Mouse (Mus musculus) forebrain, embryonic 13.5 days (tissue): Measurements from ENCODE around the gene Hivep3. TPM values are rescaled to one million over a fixed set of nuclear protein-coding genes. Genes with fewer than 3 reads are reported as not detected.

Source experiments
- ATAC-seq: fragments of 200-750 bp; cut with Nextera tagmentation; 2 replicates; pipeline ENCODE4 v1.8.0; 2017
- H3K27ac ChIP-seq: fragments of 300-500 bp; sonication (generic); 2 replicates; pipeline ENCODE4 v1.5.1; 2015; ENCODE audit warnings: inconsistent platforms, mild to moderate bottlenecking, moderate library complexity
- H3K27me3 ChIP-seq: fragments of 300-500 bp; sonication (generic); 2 replicates; pipeline ENCODE4 v1.6.1; 2015; ENCODE audit warnings: mild to moderate bottlenecking, inconsistent platforms
- H3K36me3 ChIP-seq: fragments of 300-500 bp; sonication (generic); 2 replicates; pipeline ENCODE4 v1.6.1; 2015; ENCODE audit warnings: mild to moderate bottlenecking, inconsistent platforms; ENCODE audit not compliant: poor library complexity, severe bottlenecking
- H3K4me1 ChIP-seq: fragments of 300-500 bp; sonication (generic); 2 replicates; pipeline ENCODE4 v1.6.1; 2015; ENCODE audit warnings: inconsistent platforms
- H3K4me2 ChIP-seq: fragments of 300-500 bp; sonication (generic); 2 replicates; pipeline ENCODE4 v1.6.1; 2015; ENCODE audit warnings: inconsistent platforms, mild to moderate bottlenecking, moderate library complexity
- H3K4me3 ChIP-seq: fragments of 300-500 bp; sonication (generic); 2 replicates; pipeline ENCODE4 v1.5.1; 2015; ENCODE audit warnings: mild to moderate bottlenecking, inconsistent platforms
- H3K9ac ChIP-seq: fragments of 300-500 bp; sonication (generic); 2 replicates; pipeline ENCODE4 v1.6.1; 2015; ENCODE audit warnings: mild to moderate bottlenecking, inconsistent platforms
- H3K9me3 ChIP-seq: fragments of 300-500 bp; sonication (generic); replicated peaks from 2 replicates; pipeline ENCODE4 v1.6.1; 2016; ENCODE audit warnings: inconsistent platforms
- WGBS: fragments of 180-500 bp; shearing (Covaris S2); methylation state at CpG from one replicate; pipeline ENCODE4 v1.1.7; 2015; 5-methylcytosine and 5-hydroxymethylcytosine counted together
- polyA plus RNA-seq: library from polyadenylated mRNA; unstranded; fragments of >200 nt; fragmentation: Nextera tagmentation; extraction: Ambion mirVana; gene quantifications from 2 replicates; pipeline ENCODE4 v1.2.1, GENCODE M21; 2015

Hivep3 gene
- polyA plus RNA-seq, 1 experiment from 2014 or later: 10.5 TPM

- Histone ChIP-seq H3K36me3 (no peaks in the 10 kb centered on the region), H3K4me2 (no peak overlapping the region), H3K9me3 (no peaks in the 10 kb centered on the region), H3K27me3 (no peaks in the 10 kb centered on the region), H3K4me1 (no peaks in the 10 kb centered on the region), H3K4me3 (no peak overlapping the region), H3K27ac (no peak overlapping the region), H3K9ac (no peak overlapping the region)
- 89% methylated on average over 7 of the region's 7 CpGs for WGBS
- ATAC-seq: no peak
Measured at GRCm38 (mm10) chr4:119997351-119997750, 263.8 kb downstream of the Hivep3 start.

- Histone ChIP-seq H3K36me3 (no peaks in the 10 kb centered on the region), H3K27me3 (no peaks in the 10 kb centered on the region), H3K4me3 (no peak overlapping the region), H3K9me3 (no peaks in the 10 kb centered on the region), H3K4me2 (no peak overlapping the region), H3K27ac (no peak overlapping the region), H3K9ac (no peak overlapping the region), H3K4me1 (no peaks in the 10 kb centered on the region)
- no peak for ATAC-seq
- 71% methylated on average over 5 of the region's 5 CpGs for WGBS
Measured at GRCm38 (mm10) chr4:119998911-119999310, 265.3 kb downstream of the Hivep3 start.

GRCm38 (mm10) chr4:120000881-120001280 is 267.3 kb downstream of the Hivep3 start:
- no peaks in the 10 kb centered on the region for H3K4me1 ChIP-seq
- no peaks in the 10 kb centered on the region for H3K36me3 ChIP-seq
- 84% methylated on average over 7 of the region's 7 CpGs for WGBS
- H3K4me3 ChIP-seq: no peak overlapping the region
- no peak overlapping the region for H3K27ac ChIP-seq
- H3K27me3 ChIP-seq: no peaks in the 10 kb centered on the region
- H3K9me3 ChIP-seq: no peaks in the 10 kb centered on the region
- H3K9ac ChIP-seq: no peak overlapping the region
- no peak overlapping the region for H3K4me2 ChIP-seq
- ATAC-seq: no peak

- Histone ChIP-seq H3K4me2 (no peak overlapping the region), H3K9ac (no peak overlapping the region), H3K27me3 (no peaks in the 10 kb centered on the region), H3K9me3 (no peaks in the 10 kb centered on the region), H3K36me3 (no peaks in the 10 kb centered on the region), H3K4me3 (no peak overlapping the region), H3K27ac (no peak overlapping the region), H3K4me1 (no peaks in the 10 kb centered on the region)
- WGBS: 42% methylated on average over 3 of the region's 3 CpGs
- ATAC-seq: no peak
Measured at GRCm38 (mm10) chr4:120003006-120003405, 269.4 kb downstream of the Hivep3 start.

- 88% methylated on average over 6 of the region's 6 CpGs for WGBS
- Histone ChIP-seq H3K4me3 (no peak overlapping the region), H3K4me2 (no peak overlapping the region), H3K9me3 (no peaks in the 10 kb centered on the region), H3K36me3 (no peaks in the 10 kb centered on the region), H3K27me3 (0 out of 2 replicates have a peak, but pooled peaks cover 5% of the 10 kb centered on the region), H3K27ac (no peak overlapping the region), H3K4me1 (no peaks in the 10 kb centered on the region), H3K9ac (no peak overlapping the region)
- no peak for ATAC-seq
Measured at GRCm38 (mm10) chr4:120006046-120006445, 272.5 kb downstream of the Hivep3 start.

- H3K27me3 ChIP-seq: 0 out of 2 replicates have a peak, but pooled peaks cover 5% of the 10 kb centered on the region
- no peak overlapping the region for H3K4me3 ChIP-seq
- ATAC-seq: no peak
- no peak overlapping the region for H3K27ac ChIP-seq
- WGBS: 70% methylated on average over 3 of the region's 3 CpGs
- no peak overlapping the region for H3K9ac ChIP-seq
- no peaks in the 10 kb centered on the region for H3K9me3 ChIP-seq
- H3K4me1 ChIP-seq: no peaks in the 10 kb centered on the region
- no peaks in the 10 kb centered on the region for H3K36me3 ChIP-seq
- H3K4me2 ChIP-seq: no peak overlapping the region
Measured at GRCm38 (mm10) chr4:120007889-120008288, 274.3 kb downstream of the Hivep3 start.

- Histone ChIP-seq H3K9ac (no peak overlapping the region), H3K27me3 (0 out of 2 replicates have a peak, but pooled peaks cover 5% of the 10 kb centered on the region), H3K36me3 (no peaks in the 10 kb centered on the region), H3K4me2 (no peak overlapping the region), H3K4me1 (no peaks in the 10 kb centered on the region), H3K27ac (no peak overlapping the region), H3K4me3 (no peak overlapping the region), H3K9me3 (no peaks in the 10 kb centered on the region)
- ATAC-seq: no peak
- WGBS: 69% methylated on average over 2 of the region's 2 CpGs
Measured at GRCm38 (mm10) chr4:120009151-120009550, 275.6 kb downstream of the Hivep3 start.

- no peak overlapping the region for H3K4me3 ChIP-seq
- H3K36me3 ChIP-seq: no peaks in the 10 kb centered on the region
- H3K27me3 ChIP-seq: 0 out of 2 replicates have a peak, but pooled peaks cover 5% of the 10 kb centered on the region
- WGBS: 78% methylated on average over 10 of the region's 10 CpGs
- no peak overlapping the region for H3K9ac ChIP-seq
- H3K4me2 ChIP-seq: no peak overlapping the region
- no peaks in the 10 kb centered on the region for H3K9me3 ChIP-seq
- H3K4me1 ChIP-seq: no peaks in the 10 kb centered on the region
- ATAC-seq: no peak
- H3K27ac ChIP-seq: no peak overlapping the region
Measured at GRCm38 (mm10) chr4:120011788-120012187, 278.2 kb downstream of the Hivep3 start.

GRCm38 (mm10) chr4:120012891-120013290 is 279.3 kb downstream of the Hivep3 start:
- Histone ChIP-seq H3K4me1 (no peaks in the 10 kb centered on the region), H3K9ac (no peak overlapping the region), H3K9me3 (no peaks in the 10 kb centered on the region), H3K36me3 (no peaks in the 10 kb centered on the region), H3K4me3 (no peak overlapping the region), H3K4me2 (no peak overlapping the region), H3K27ac (no peak overlapping the region), H3K27me3 (0 out of 2 replicates have a peak, but pooled peaks cover 5% of the 10 kb centered on the region)
- 94% methylated on average over 1 of the region's 1 CpGs for WGBS
- ATAC-seq: no peak

GRCm38 (mm10) chr4:120018426-120018825 is 284.8 kb downstream of the Hivep3 start:
- Histone ChIP-seq H3K4me1 (no peaks in the 10 kb centered on the region), H3K27me3 (no peaks in the 10 kb centered on the region), H3K27ac (peak overlapping the region; percentile 32; the same call in 1 of the 2 replicates), H3K9me3 (no peaks in the 10 kb centered on the region), H3K36me3 (no peaks in the 10 kb centered on the region), H3K9ac (no peak overlapping the region), H3K4me3 (no peak overlapping the region), H3K4me2 (no peak overlapping the region)
- WGBS: 76% methylated on average over 5 of the region's 5 CpGs
- ATAC-seq: peak; percentile 55; the same call in 1 of the 2 replicates

GRCm38 (mm10) chr4:120022392-120022791 is 288.8 kb downstream of the Hivep3 start:
- H3K4me3 ChIP-seq: no peak overlapping the region
- H3K36me3 ChIP-seq: no peaks in the 10 kb centered on the region
- 66% methylated on average over 3 of the region's 3 CpGs for WGBS
- no peak for ATAC-seq
- H3K9ac ChIP-seq: no peak overlapping the region
- no peaks in the 10 kb centered on the region for H3K4me1 ChIP-seq
- H3K27ac ChIP-seq: no peak overlapping the region
- H3K9me3 ChIP-seq: no peaks in the 10 kb centered on the region
- H3K4me2 ChIP-seq: no peak overlapping the region
- H3K27me3 ChIP-seq: no peaks in the 10 kb centered on the region

- H3K4me2 ChIP-seq: no peak overlapping the region
- H3K4me3 ChIP-seq: no peak overlapping the region
- no peaks in the 10 kb centered on the region for H3K27me3 ChIP-seq
- no peak overlapping the region for H3K9ac ChIP-seq
- ATAC-seq: no peak
- no peaks in the 10 kb centered on the region for H3K36me3 ChIP-seq
- H3K4me1 ChIP-seq: no peaks in the 10 kb centered on the region
- H3K9me3 ChIP-seq: no peaks in the 10 kb centered on the region
- peak overlapping the region; percentile 62; the same call in 1 of the 2 replicates for H3K27ac ChIP-seq
- WGBS: 88% methylated on average over 4 of the region's 4 CpGs
Measured at GRCm38 (mm10) chr4:120023221-120023840, 289.7 kb downstream of the Hivep3 start.

- peak; percentile 72; the same call in 1 of the 2 replicates for ATAC-seq
- H3K9me3 ChIP-seq: no peaks in the 10 kb centered on the region
- no peaks in the 10 kb centered on the region for H3K36me3 ChIP-seq
- no peak overlapping the region for H3K4me3 ChIP-seq
- H3K4me2 ChIP-seq: no peak overlapping the region
- H3K9ac ChIP-seq: no peak overlapping the region
- peak overlapping the region; percentile 62 for H3K27ac ChIP-seq
- H3K4me1 ChIP-seq: no peaks in the 10 kb centered on the region
- WGBS: 79% methylated on average over 10 of the region's 10 CpGs
- H3K27me3 ChIP-seq: no peaks in the 10 kb centered on the region
Measured at GRCm38 (mm10) chr4:120024071-120024470, 290.5 kb downstream of the Hivep3 start.
